Mouse (Mus musculus): ENCODE measurements around the gene Ccnt1. TPM values are rescaled to one million over a fixed set of nuclear protein-coding genes. Genes with fewer than 3 reads are reported as not detected.

The Ccnt1 gene
- polyA plus RNA-seq, 1 experiment from 2014 or later = 65.8 TPM

DNA sequence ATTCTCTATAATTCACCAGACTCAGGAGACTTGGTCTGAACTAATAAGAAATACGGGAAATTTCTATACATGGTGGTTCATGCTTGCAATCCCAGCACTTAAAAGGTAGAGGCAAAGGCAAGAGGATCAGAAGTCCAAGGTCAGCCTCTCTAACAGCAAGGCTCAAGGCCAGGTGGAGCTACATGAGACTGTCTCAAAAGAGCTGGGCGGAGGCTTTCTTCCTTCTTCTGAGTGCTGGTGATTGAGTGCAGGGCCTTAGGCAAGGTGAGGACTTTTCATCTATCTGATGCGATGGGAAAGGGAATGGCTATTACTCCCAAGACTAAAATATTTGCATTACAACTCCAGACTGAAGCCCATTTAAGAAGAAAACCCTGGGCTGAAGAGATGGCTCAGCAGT, 25.6 kb downstream of the Ccnt1 start:
- DNase-seq (no peak), ATAC-seq (ENCODE audit: low FRiP score, low TSS enrichment) (no peak)
- H3K9ac ChIP-seq (replicated peaks; ENCODE audit: low read length) = no peak overlapping the region
- H3K36me3 ChIP-seq (ENCODE audit: control insufficient read depth, insufficient read depth, low read length) = peaks cover 80% of the 10 kb centered on the region
- H3K27ac ChIP-seq (replicated peaks; ENCODE audit: low read depth, low read length) = no peak overlapping the region
- H3K4me1 ChIP-seq (ENCODE audit: control insufficient read depth, insufficient read depth, low read length) = no peaks in the 10 kb centered on the region
- no peaks in the 10 kb centered on the region for H3K27me3 ChIP-seq (ENCODE audit: control insufficient read depth, insufficient read depth, low read length)
- no peaks in the 10 kb centered on the region for H3K9me3 ChIP-seq (ENCODE audit: control insufficient read depth, low read length)
- no peak overlapping the region for H3K4me3 ChIP-seq (replicated peaks; ENCODE audit: low read depth, low read length)
- no peak overlapping the region for H3K4me2 ChIP-seq (ENCODE audit: low read length)
- WGBS = 96% methylated on average over 3 of the region's 3 CpGs

DNA sequence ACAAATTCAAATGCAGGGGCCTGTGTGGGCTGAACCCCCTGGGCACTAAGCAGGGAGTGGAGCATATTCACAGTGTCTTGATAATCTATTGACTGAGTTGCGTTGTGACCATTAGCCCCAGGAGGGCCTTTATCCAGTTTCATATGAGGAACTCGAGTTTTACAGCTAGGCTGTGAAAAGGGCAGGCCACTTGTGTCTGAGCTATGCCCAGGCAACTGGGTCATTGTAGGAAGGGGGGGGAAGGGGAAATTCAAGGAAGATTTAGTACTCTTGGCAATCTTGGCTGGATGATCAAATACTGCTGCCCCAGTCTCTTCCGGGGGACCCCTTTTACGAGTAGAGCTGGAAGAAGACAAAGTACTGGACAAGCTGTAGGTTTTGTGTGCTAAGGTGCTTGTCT, 27.4 kb downstream of the Ccnt1 start:
- WGBS = 92% methylated on average over 4 of the region's 4 CpGs
- Histone ChIP-seq H3K27ac (replicated peaks; ENCODE audit: low read depth, low read length) (no peak overlapping the region), H3K9me3 (ENCODE audit: control insufficient read depth, low read length) (no peaks in the 10 kb centered on the region), H3K36me3 (ENCODE audit: control insufficient read depth, insufficient read depth, low read length) (peaks cover 87% of the 10 kb centered on the region), H3K9ac (replicated peaks; ENCODE audit: low read length) (no peak overlapping the region), H3K27me3 (ENCODE audit: control insufficient read depth, insufficient read depth, low read length) (no peaks in the 10 kb centered on the region), H3K4me3 (replicated peaks; ENCODE audit: low read depth, low read length) (no peak overlapping the region), H3K4me2 (ENCODE audit: low read length) (no peak overlapping the region), H3K4me1 (ENCODE audit: control insufficient read depth, insufficient read depth, low read length) (no peaks in the 10 kb centered on the region)
- ATAC-seq (ENCODE audit: low FRiP score, low TSS enrichment) (no peak), DNase-seq (no peak)

DNA sequence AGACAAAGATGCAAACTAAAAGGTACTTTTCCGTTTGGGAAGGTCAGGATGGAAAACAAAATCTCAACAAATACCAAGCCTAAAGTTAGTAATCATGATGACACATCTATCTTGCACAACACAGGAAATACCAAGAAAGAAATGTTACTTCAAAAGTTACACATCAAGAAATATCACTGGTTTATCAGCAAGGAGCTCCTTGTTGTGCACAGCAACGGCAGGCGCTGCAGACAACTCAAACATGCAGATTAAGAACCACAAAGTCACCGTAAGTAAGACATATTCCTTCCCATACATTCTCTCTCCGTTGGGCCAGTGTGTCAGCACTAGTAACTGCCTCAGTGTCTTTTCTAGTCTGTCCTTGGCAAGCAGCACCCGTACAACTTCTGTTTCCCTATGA, 29.7 kb downstream of the Ccnt1 start:
- Histone ChIP-seq H3K27ac (replicated peaks; ENCODE audit: low read depth, low read length) (no peak overlapping the region), H3K9me3 (ENCODE audit: control insufficient read depth, low read length) (no peaks in the 10 kb centered on the region), H3K9ac (replicated peaks; ENCODE audit: low read length) (no peak overlapping the region), H3K36me3 (ENCODE audit: control insufficient read depth, insufficient read depth, low read length) (peaks cover 72% of the 10 kb centered on the region), H3K4me2 (ENCODE audit: low read length) (no peak overlapping the region), H3K27me3 (ENCODE audit: control insufficient read depth, insufficient read depth, low read length) (no peaks in the 10 kb centered on the region), H3K4me3 (replicated peaks; ENCODE audit: low read depth, low read length) (no peak overlapping the region), H3K4me1 (ENCODE audit: control insufficient read depth, insufficient read depth, low read length) (no peaks in the 10 kb centered on the region)
- WGBS = 90% methylated on average over 6 of the region's 6 CpGs
- DNase-seq (no peak), ATAC-seq (ENCODE audit: low FRiP score, low TSS enrichment) (no peak)

DNA sequence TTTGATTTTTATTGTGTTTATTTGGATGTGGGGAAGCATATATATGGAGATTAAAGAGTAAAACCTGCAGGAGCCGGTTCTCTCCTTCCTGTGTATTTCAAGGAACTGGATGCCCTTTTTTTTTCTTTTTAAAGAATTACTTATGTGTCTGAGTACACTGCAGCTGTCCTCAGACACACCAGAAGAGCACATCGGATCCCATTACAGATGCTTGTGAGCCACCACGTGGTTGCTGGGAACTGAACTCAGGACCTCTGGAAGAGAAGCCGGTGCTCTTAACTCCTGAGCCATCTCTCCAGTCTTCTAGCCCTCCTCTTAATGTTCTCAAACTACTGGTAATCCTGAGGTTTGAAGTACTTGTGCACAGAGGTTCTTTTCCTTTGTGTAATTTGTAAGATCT, 32.8 kb downstream of the Ccnt1 start:
- H3K4me3 ChIP-seq (replicated peaks; ENCODE audit: low read depth, low read length) = no peak overlapping the region
- no peak overlapping the region for H3K27ac ChIP-seq (replicated peaks; ENCODE audit: low read depth, low read length)
- no peak overlapping the region for H3K4me2 ChIP-seq (ENCODE audit: low read length)
- ATAC-seq (ENCODE audit: low FRiP score, low TSS enrichment) (no peak), DNase-seq (no peak)
- H3K27me3 ChIP-seq (ENCODE audit: control insufficient read depth, insufficient read depth, low read length) = no peaks in the 10 kb centered on the region
- H3K36me3 ChIP-seq (ENCODE audit: control insufficient read depth, insufficient read depth, low read length) = peaks cover 40% of the 10 kb centered on the region
- no peaks in the 10 kb centered on the region for H3K9me3 ChIP-seq (ENCODE audit: control insufficient read depth, low read length)
- no peak overlapping the region for H3K9ac ChIP-seq (replicated peaks; ENCODE audit: low read length)
- H3K4me1 ChIP-seq (ENCODE audit: control insufficient read depth, insufficient read depth, low read length) = peaks cover 2% of the 10 kb centered on the region; the same call in 1 of the 2 replicates
- WGBS = 71% methylated on average over 4 of the region's 4 CpGs

DNA sequence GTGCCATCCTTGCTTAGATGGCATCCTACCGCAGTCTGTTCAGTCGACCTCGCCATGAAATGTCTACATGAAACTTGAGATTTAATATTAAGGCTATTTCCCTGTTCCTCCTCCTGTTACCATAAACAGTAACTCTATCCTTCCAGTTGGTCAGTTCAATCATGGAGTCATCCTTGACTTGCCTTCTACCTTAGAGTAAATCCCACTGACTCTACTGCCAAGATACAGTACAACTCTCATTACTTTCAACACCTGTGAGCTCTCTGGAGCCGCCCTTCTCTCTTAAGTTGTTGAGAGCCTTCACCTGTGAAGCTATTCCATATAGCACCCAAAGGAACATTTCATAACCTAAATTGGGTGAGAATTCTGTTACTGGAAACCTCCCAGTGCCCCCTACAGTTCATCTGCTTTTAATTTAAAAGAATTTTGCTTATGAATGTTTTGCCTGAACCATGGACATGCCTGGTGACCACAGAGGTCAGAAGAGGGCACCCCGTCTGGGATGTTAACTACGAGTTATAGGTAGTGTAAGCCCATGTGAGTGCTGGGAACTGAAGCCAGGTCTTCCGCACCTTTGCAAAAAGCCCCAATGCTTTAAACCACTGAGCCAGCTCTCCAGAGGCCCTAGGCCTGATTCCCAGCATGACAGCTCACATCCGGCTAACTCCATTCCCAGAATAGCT, 33.8 kb downstream of the Ccnt1 start:
- Histone ChIP-seq H3K4me3 (replicated peaks; ENCODE audit: low read depth, low read length) (no peak overlapping the region), H3K9ac (replicated peaks; ENCODE audit: low read length) (no peak overlapping the region), H3K4me1 (ENCODE audit: control insufficient read depth, insufficient read depth, low read length) (peaks cover 10% of the 10 kb centered on the region), H3K27ac (replicated peaks; ENCODE audit: low read depth, low read length) (no peak overlapping the region), H3K36me3 (ENCODE audit: control insufficient read depth, insufficient read depth, low read length) (peaks cover 33% of the 10 kb centered on the region), H3K4me2 (ENCODE audit: low read length) (no peak overlapping the region), H3K9me3 (ENCODE audit: control insufficient read depth, low read length) (no peaks in the 10 kb centered on the region), H3K27me3 (ENCODE audit: control insufficient read depth, insufficient read depth, low read length) (no peaks in the 10 kb centered on the region)
- ATAC-seq (ENCODE audit: low FRiP score, low TSS enrichment) (no peak), DNase-seq (no peak)
- WGBS = 92% methylated on average over 8 of the region's 8 CpGs

DNA sequence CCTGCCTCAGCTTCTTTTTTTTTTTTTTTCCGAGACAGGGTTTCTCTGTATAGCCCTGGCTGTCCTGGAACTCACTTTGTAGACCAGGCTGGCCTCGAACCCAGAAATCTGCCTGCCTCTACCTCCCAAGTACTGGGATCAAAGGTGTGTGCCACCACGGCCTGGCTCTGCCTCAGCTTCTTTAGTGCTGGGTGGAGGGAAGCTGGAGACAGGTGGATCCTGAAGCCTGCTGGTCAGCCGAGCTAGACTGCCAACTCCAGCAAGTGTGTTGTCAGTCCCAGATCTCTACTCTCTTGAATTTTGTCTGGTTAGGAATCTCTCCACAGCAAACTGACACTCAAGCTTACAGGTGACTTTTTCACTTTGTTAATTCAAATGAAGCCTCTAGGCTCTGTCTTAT, 34.8 kb downstream of the Ccnt1 start:
- H3K9ac ChIP-seq (replicated peaks; ENCODE audit: low read length) = no peak overlapping the region
- H3K4me1 ChIP-seq (ENCODE audit: control insufficient read depth, insufficient read depth, low read length) = peaks cover 10% of the 10 kb centered on the region
- peaks cover 31% of the 10 kb centered on the region for H3K36me3 ChIP-seq (ENCODE audit: control insufficient read depth, insufficient read depth, low read length)
- H3K27ac ChIP-seq (replicated peaks; ENCODE audit: low read depth, low read length) = no peak overlapping the region
- no peak for DNase-seq
- no peaks in the 10 kb centered on the region for H3K9me3 ChIP-seq (ENCODE audit: control insufficient read depth, low read length)
- no peak for ATAC-seq (ENCODE audit: low FRiP score, low TSS enrichment)
- H3K4me2 ChIP-seq (ENCODE audit: low read length) = no peak overlapping the region
- no peak overlapping the region for H3K4me3 ChIP-seq (replicated peaks; ENCODE audit: low read depth, low read length)
- WGBS = 89% methylated on average over 4 of the region's 4 CpGs
- H3K27me3 ChIP-seq (ENCODE audit: control insufficient read depth, insufficient read depth, low read length) = no peaks in the 10 kb centered on the region

DNA sequence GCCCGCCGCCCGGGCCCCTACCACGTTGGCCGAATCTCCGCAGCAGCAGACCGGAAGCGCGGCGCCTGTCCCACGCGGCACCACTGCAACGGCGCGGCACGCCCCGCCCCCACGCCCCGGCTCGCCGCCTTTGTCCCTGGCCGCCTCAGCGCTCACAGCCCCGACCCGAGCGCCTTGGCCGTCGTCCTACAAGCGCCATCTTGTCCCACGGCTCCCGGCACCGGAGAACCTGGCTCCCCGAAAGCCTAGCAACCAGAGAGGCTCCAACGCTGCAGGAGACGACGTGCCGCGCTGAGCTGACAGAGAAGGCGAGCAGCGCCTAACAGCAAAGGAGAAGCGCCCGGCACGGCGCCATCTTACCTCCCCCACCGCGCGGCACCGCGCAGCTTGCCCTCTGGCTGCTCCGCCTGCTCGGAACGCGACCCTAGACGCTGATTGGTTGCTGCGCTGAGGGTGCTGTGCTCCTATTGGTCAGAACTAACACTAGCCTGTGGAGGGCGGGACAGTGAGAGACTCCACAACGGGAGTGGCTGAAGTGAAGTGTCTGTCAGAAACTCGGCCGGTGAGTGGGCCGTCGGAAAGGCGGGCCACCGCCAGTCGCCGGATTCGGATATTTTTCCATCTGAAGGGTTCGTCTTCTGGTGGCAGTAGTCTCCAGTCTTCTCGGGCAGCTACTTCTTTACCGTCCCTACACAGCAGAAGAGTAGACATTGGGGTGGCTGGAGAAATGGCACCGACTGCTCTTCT, 36.7 kb downstream of the Ccnt1 start, which contains the start of gene Kansl2:
Gene Kansl2, minus strand, starts transcription at position 384 of the 747 bp plus-strand sequence.
- H3K9ac ChIP-seq (replicated peaks; ENCODE audit: low read length) = peak within 1 kb of the TSS; percentile 97
- H3K27me3 ChIP-seq (ENCODE audit: control insufficient read depth, insufficient read depth, low read length) = no peaks in the 10 kb centered on the region
- peak within 1 kb of the TSS; percentile 99 for H3K27ac ChIP-seq (replicated peaks; ENCODE audit: low read depth, low read length)
- peak within 1 kb of the TSS; percentile 90 for H3K4me2 ChIP-seq (ENCODE audit: low read length)
- ATAC-seq (ENCODE audit: low FRiP score, low TSS enrichment) = peak; percentile 100
- peak; percentile 98 for DNase-seq
- WGBS = under 1% methylated on average over 69 of the region's 70 CpGs
- no peaks in the 10 kb centered on the region for H3K9me3 ChIP-seq (ENCODE audit: control insufficient read depth, low read length)
- H3K4me1 ChIP-seq (ENCODE audit: control insufficient read depth, insufficient read depth, low read length) = peaks cover 10% of the 10 kb centered on the region
- H3K36me3 ChIP-seq (ENCODE audit: control insufficient read depth, insufficient read depth, low read length) = peaks cover 35% of the 10 kb centered on the region
- peak within 1 kb of the TSS; percentile 80 for H3K4me3 ChIP-seq (replicated peaks; ENCODE audit: low read depth, low read length)

DNA sequence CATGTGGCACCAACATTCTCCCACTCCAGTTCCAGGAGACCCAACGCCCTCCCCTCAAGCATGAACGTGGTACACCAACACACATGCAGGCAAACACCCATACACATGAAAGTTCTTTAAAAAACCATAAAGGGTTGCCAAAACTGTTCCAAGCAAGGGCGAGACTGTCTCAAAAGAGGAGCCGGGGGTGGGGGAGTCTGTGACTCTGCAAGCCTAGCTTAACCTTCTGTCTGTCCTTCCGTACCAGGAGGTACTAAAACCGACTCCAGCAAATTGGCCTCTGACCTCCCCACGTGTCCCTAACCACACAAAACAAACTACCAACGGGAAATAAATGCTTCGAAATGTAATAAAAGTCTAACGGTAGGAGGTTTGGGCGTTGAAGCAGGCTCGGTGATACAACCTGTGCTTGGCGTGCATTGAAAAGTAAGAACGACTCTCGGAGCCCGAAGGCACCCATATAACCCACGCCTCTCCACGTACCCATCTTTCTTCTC, 37.6 kb downstream of the Ccnt1 start:
- Histone ChIP-seq H3K4me1 (ENCODE audit: control insufficient read depth, insufficient read depth, low read length) (peaks cover 10% of the 10 kb centered on the region), H3K4me3 (replicated peaks; ENCODE audit: low read depth, low read length) (peak overlapping the region; percentile 80), H3K27ac (replicated peaks; ENCODE audit: low read depth, low read length) (peak overlapping the region; percentile 99; the same call in 1 of the 2 replicates), H3K27me3 (ENCODE audit: control insufficient read depth, insufficient read depth, low read length) (no peaks in the 10 kb centered on the region), H3K36me3 (ENCODE audit: control insufficient read depth, insufficient read depth, low read length) (peaks cover 39% of the 10 kb centered on the region), H3K9me3 (ENCODE audit: control insufficient read depth, low read length) (no peaks in the 10 kb centered on the region), H3K9ac (replicated peaks; ENCODE audit: low read length) (peak overlapping the region; percentile 97), H3K4me2 (ENCODE audit: low read length) (peak overlapping the region; percentile 90)
- WGBS = under 1% methylated on average over 18 of the region's 18 CpGs
- DNase-seq (peak; percentile 14), ATAC-seq (ENCODE audit: low FRiP score, low TSS enrichment) (no peak)
